Mouse (Mus musculus): ENCODE data around the gene Purb. TPM values are rescaled to one million over a fixed set of nuclear protein-coding genes. Genes with fewer than 3 reads are reported as not detected.
"Not testable (repeated sequence)": the region's sequence is repeated elsewhere in the genome, so short reads cannot be mapped to it uniquely, and the experiment has no call there.

Gene Purb
- polyA plus RNA-seq, 1 experiment: 0.95 TPM

DNA sequence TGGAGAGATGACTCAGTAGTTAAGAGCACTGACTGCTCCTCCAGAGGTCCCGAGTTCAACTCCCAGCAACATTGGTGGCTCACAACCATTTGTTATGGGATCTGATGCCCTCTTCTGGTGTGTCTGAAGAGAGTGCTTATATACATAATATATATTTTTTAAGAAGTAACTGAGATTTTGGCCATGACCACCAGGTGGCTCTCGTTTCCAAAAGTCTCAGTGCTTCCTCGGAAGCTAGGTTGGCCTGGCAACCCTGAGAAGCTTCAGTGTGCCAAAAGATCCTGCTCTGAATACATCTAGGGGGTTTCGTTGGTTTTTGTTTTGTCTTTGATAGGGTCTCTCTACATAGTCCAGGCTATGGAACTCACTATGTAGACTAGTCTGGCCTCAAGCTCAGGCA lies 10.6 kb downstream of the Purb start:
- Histone ChIP-seq H3K4me1 (ENCODE audit: control insufficient read depth) (peaks cover 11% of the 10 kb centered on the region), H3K27me3 (ENCODE audit: control insufficient read depth) (no peaks in the 10 kb centered on the region), H3K9me3 (ENCODE audit: control insufficient read depth, low read length) (no peaks in the 10 kb centered on the region), H3K4me3 (replicated peaks) (no peak overlapping the region), H3K36me3 (ENCODE audit: control insufficient read depth) (peaks cover 42% of the 10 kb centered on the region)
- no peak for TF ChIP-seq TAL1 (IDR thresholded peaks at IDR 0.05; ENCODE audit: low read length)
- no peak for TF ChIP-seq GATA1 (IDR thresholded peaks at IDR 0.05; ENCODE audit: low read length)

DNA sequence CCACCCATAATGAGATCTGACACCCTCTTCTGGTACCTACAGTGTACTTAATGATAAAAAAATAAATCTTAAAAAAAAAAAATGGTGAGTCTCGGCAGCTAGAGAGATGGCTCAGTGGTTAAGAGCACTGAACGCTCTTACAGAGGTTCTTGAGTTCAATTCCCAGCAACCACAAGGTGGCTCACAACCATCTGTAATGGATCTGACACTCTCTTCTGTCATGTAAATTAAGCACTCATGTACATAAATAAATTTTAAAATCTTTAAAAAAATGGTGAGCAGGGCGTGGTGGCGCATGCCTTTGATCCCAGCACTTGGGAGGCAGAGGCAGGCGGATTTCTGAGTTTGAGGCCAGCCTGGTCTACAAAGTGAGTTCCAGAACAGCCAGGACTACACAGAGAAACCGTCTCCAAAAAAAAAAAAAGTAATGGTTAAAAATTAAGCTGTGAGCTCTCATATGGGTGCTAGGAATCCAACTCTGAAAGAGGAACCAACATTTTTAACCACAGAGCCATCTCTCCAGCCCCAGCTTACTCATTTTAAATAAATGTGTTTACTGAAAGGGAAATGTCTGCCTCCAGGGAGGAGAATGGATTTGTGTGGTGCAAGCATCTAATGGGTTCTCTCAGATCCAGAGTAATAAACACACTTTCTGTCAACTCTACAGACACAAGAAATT lies 12.4 kb downstream of the Purb start:
- H3K27me3 ChIP-seq (ENCODE audit: control insufficient read depth): no peaks in the 10 kb centered on the region
- H3K4me3 ChIP-seq (replicated peaks): no peak overlapping the region
- H3K4me1 ChIP-seq (ENCODE audit: control insufficient read depth): peaks cover 2% of the 10 kb centered on the region
- no peak for TF ChIP-seq TAL1 (IDR thresholded peaks at IDR 0.05; ENCODE audit: low read length)
- TF ChIP-seq GATA1 (IDR thresholded peaks at IDR 0.05; ENCODE audit: low read length): no peak
- H3K36me3 ChIP-seq (ENCODE audit: control insufficient read depth): peaks cover 27% of the 10 kb centered on the region
- H3K9me3 ChIP-seq (ENCODE audit: control insufficient read depth, low read length): no peaks in the 10 kb centered on the region

DNA sequence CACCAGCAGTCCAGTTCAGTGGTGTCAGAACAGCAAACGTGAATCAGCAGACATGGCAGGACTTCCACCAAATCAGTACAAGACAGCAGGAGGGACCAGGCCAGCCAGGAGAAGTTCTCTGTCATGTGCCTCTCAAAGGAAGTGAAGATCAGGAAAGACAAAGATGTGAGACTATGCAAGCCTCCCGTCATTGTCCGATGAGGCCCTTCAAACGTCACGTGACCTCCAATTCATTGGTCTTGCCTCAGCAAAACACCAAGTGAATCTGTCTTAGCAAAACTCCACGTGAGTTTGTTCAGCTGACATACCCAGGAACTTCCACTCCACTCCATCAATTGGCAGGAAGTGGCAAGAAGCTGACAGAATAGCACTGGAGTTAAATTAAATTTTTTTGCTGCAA lies 19.6 kb downstream of the Purb start:
- TF ChIP-seq TAL1 (IDR thresholded peaks at IDR 0.05; ENCODE audit: low read length) (no peak), GATA1 (IDR thresholded peaks at IDR 0.05; ENCODE audit: low read length) (no peak)
- H3K27me3 ChIP-seq (ENCODE audit: control insufficient read depth): no peaks in the 10 kb centered on the region
- no peaks in the 10 kb centered on the region for H3K36me3 ChIP-seq (ENCODE audit: control insufficient read depth)
- H3K4me3 ChIP-seq (replicated peaks): no peak overlapping the region
- H3K9me3 ChIP-seq (ENCODE audit: control insufficient read depth, low read length): peaks cover 8% of the 10 kb centered on the region
- H3K4me1 ChIP-seq (ENCODE audit: control insufficient read depth): no peaks in the 10 kb centered on the region

DNA sequence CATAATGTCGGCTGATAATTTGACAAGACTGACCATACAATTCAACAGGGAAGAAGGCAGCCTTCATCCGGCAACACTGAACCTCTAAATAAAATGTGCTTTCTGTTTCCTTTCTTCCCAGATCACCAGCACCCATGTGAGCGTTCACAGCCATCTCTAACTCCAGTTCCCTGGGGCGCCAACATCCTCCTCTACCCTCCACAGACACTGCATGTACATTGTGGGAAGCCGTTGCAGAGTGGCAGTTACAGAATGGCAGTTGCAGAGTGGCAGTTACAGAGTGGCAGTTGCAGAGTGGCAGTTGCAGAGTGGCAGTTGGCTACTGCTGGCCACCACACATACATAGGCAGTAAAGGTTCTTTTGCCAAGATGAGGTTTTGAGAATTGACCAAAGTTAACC lies 27.6 kb downstream of the Purb start:
- peaks cover 19% of the 10 kb centered on the region for H3K4me1 ChIP-seq (ENCODE audit: control insufficient read depth)
- H3K27me3 ChIP-seq (ENCODE audit: control insufficient read depth); H3K36me3 ChIP-seq (ENCODE audit: control insufficient read depth); H3K4me3 ChIP-seq (replicated peaks); H3K9me3 ChIP-seq (ENCODE audit: control insufficient read depth, low read length): not testable (repeated sequence)

DNA sequence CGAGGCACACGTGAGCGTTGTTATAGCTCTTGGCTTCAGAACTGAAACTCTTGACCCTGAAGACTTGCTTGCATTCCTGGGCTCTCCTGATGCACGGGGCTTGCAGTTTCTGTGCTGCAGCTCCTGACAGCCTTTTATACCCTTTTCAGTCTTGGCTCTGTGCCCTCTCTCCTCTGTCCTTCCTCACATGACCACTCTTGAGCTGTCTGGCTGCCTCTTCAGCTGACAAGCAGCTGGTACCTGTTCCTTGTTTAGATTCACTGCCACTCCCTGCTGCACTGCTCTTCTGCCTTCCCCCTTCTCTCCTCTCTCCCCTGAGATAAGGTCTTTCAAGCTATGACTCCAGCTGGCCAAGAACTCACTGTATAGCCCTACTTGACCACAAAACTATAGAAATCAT lies 28.2 kb downstream of the Purb start:
- no peak overlapping the region for H3K4me3 ChIP-seq (replicated peaks)
- TF ChIP-seq TAL1 (IDR thresholded peaks at IDR 0.05; ENCODE audit: low read length) (no peak), GATA1 (IDR thresholded peaks at IDR 0.05; ENCODE audit: low read length) (no peak)
- H3K36me3 ChIP-seq (ENCODE audit: control insufficient read depth): peaks cover 5% of the 10 kb centered on the region
- H3K4me1 ChIP-seq (ENCODE audit: control insufficient read depth): peaks cover 24% of the 10 kb centered on the region
- H3K9me3 ChIP-seq (ENCODE audit: control insufficient read depth, low read length): peaks cover 9% of the 10 kb centered on the region
- H3K27me3 ChIP-seq (ENCODE audit: control insufficient read depth): peaks cover 6% of the 10 kb centered on the region

DNA sequence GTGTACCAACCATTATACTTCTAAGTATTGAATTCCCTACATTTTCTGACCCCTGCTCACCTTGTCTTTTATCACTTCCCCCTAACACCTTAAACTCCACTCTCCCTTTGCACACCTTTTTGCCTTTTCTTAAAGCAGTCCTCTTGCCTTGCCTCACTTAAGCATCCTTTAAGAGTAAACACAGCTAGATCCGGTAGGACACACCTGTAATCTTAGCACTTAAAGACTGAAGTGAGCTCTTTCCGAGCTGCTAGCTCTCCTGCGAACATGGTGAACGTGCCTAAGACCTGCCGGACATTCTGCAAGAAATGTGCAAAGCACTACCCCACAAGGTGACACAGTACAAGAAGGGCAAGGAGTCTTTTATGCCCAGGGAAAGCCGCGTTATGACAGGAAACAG lies 29.8 kb downstream of the Purb start:
- Histone ChIP-seq H3K4me3 (replicated peaks) (no peak overlapping the region), H3K9me3 (ENCODE audit: control insufficient read depth, low read length) (peaks cover 7% of the 10 kb centered on the region), H3K36me3 (ENCODE audit: control insufficient read depth) (peaks cover 19% of the 10 kb centered on the region), H3K27me3 (ENCODE audit: control insufficient read depth) (peaks cover 6% of the 10 kb centered on the region), H3K4me1 (ENCODE audit: control insufficient read depth) (peaks cover 34% of the 10 kb centered on the region)
- TF ChIP-seq TAL1 (IDR thresholded peaks at IDR 0.05; ENCODE audit: low read length) (no peak), GATA1 (IDR thresholded peaks at IDR 0.05; ENCODE audit: low read length) (no peak)

DNA sequence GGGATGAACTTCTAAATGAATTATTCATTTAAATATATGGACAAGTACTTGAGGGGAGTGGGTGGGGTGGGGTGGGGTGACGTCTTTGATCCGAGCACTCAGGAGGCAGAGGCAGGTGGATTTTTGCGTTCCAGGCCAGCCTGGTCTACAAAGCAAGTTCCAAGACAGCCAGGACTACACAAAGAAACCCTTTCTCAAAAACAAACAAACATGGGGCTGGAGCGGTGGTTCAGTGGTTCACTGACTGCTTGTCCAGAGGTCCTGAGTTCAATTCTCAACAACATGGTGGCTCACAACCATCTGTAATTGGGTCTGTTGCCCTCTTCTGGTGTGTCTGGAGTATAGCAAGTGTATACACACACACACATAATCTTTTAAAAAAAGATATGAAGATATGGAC lies 30.3 kb downstream of the Purb start:
- peak overlapping the region; percentile 97 for H3K4me3 ChIP-seq (replicated peaks)
- H3K27me3 ChIP-seq (ENCODE audit: control insufficient read depth): peaks cover 6% of the 10 kb centered on the region
- peaks cover 34% of the 10 kb centered on the region for H3K4me1 ChIP-seq (ENCODE audit: control insufficient read depth)
- H3K9me3 ChIP-seq (ENCODE audit: control insufficient read depth, low read length): peaks cover 7% of the 10 kb centered on the region
- peaks cover 23% of the 10 kb centered on the region for H3K36me3 ChIP-seq (ENCODE audit: control insufficient read depth)
- TF ChIP-seq TAL1 (IDR thresholded peaks at IDR 0.05; ENCODE audit: low read length) (no peak), GATA1 (IDR thresholded peaks at IDR 0.05; ENCODE audit: low read length) (no peak)

DNA sequence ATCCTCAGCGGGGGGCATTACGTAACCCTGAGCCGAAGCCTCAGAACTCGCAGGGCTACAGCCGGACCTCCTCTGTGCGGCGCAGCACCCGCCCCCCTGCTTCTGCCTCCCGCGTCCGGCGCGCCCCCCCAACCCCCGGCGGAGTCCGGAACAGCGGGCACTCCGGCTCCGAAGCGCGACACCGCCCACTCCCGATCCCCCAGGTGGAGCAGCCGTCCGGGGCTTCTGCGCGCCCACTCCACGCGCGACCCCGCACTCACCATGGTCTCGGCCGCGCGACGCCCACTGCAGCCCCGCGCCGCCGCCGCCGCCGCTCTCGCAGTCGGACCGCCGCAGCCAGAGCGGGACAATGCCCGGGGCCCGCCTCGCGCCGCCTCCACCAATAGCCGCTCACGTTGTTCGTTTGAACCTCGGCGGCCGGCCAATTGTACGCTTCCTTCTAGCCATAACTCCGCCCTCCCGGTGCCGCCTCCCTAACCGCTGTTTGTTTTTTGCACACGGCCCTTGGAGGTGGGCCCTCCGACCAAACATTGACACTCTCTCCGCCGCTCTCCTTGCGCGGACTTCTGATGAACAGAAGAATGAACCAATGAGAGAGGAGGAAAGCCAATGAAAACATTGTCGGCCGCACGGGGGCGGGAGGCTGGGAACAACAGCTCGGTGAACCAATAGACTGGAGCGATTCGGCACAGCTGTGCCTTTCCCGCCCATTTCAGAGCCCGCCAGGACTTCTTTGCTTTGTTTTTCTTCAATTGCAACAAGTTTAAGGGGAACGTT lies 31.5 kb downstream of the Purb start, which contains the start of gene H2afv:
H2afv (minus strand) TSS at position 367 of the 777 bp plus-strand sequence.
- Histone ChIP-seq H3K9me3 (ENCODE audit: control insufficient read depth, low read length) (peaks cover 7% of the 10 kb centered on the region), H3K27me3 (ENCODE audit: control insufficient read depth) (peaks cover 6% of the 10 kb centered on the region), H3K4me3 (replicated peaks) (peak within 1 kb of the TSS; percentile 97), H3K36me3 (ENCODE audit: control insufficient read depth) (peaks cover 34% of the 10 kb centered on the region), H3K4me1 (ENCODE audit: control insufficient read depth) (peaks cover 37% of the 10 kb centered on the region)
- TF ChIP-seq GATA1 (IDR thresholded peaks at IDR 0.05; ENCODE audit: low read length) (no peak), TAL1 (IDR thresholded peaks at IDR 0.05; ENCODE audit: low read length) (no peak)

DNA sequence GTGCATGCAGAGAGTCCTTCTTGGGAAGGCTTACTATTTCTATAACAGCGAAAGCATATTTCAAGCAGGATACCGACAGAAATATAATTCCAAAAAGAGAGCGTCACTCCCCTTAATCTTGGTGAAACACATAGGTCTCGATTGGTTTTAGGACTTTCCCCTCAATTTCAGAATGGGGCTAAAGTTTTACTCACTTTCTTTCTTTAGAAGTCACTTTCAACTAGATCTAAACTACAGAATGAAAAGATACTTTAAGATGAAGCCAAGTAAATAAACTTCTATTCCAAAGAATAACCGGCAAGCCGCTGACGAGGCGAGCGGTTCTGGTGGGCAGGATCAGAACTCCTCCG lies 32.0 kb downstream of the Purb start:
- Histone ChIP-seq H3K4me3 (replicated peaks) (peak overlapping the region; percentile 97), H3K9me3 (ENCODE audit: control insufficient read depth, low read length) (peaks cover 7% of the 10 kb centered on the region), H3K4me1 (ENCODE audit: control insufficient read depth) (peaks cover 37% of the 10 kb centered on the region), H3K36me3 (ENCODE audit: control insufficient read depth) (peaks cover 39% of the 10 kb centered on the region), H3K27me3 (ENCODE audit: control insufficient read depth) (peaks cover 6% of the 10 kb centered on the region)
- TF ChIP-seq TAL1 (IDR thresholded peaks at IDR 0.05; ENCODE audit: low read length) (no peak), GATA1 (IDR thresholded peaks at IDR 0.05; ENCODE audit: low read length) (no peak)
